Mouse (Mus musculus) olfactory bulb, adult 2 months (tissue): ENCODE results near the gene Glrx3.
"Not testable (repeated sequence)": the region's sequence is repeated elsewhere in the genome, so short reads cannot be mapped to it uniquely, and the experiment has no call there.

ENCODE experiments used
- CTCF ChIP-seq: fragments of 200-500 bp; IDR thresholded peaks from 2 replicates; pipeline ENCODE4 v1.5.1; 2012; ENCODE audit warnings: low read depth, mild to moderate bottlenecking, low read length, moderate library complexity; ENCODE audit not compliant: insufficient read depth
- POLR2A ChIP-seq: fragments of 200-500 bp; IDR thresholded peaks from 2 replicates; pipeline ENCODE4 v1.6.1; 2012; ENCODE audit warnings: mild to moderate bottlenecking, low read depth, low read length, moderate library complexity; ENCODE audit not compliant: insufficient read depth

DNA sequence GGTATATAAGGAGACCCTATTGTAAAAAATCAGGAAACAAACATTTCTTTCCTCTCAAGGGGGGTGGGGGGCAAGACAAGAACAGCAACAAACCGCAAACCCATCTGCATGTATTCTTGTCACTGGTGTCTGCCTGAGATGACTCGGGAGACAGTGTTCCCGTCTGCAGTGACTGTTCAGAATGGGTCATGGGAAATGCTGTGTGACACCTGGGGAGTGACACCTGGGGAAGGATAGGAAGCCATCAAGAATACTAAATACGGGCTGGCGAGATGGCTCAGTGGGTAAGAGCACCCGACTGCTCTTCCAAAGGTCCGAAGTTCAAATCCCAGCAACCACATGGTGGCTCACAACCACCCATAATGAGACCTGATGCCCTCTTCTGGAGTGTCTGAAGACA is 1.5 kb downstream of the Glrx3 start:
- not testable (repeated sequence) for TF ChIP-seq POLR2A, CTCF
